Mouse (Mus musculus): ENCODE data around the gene Arhgap17.

Gene Arhgap17

GRCm38 (mm10) chr7:123369759-123370481 lies at the start of gene Arhgap17, which contains the start of gene Lcmt1:
Gene Arhgap17 (minus strand): TSS chr7:123369915.
Gene Lcmt1 (plus strand): TSS chr7:123369784.
- peak; percentile 98 for DNase-seq (ENCODE audit: low read depth, low spot score)

- no peak for DNase-seq (ENCODE audit: low read depth, low spot score)
Measured at GRCm38 (mm10) chr7:123417661-123418060, 47.9 kb upstream of the Arhgap17 start.

GRCm38 (mm10) chr7:123416803-123417202 lies 47.1 kb upstream of the Arhgap17 start:
- no peak for DNase-seq (ENCODE audit: low read depth, low spot score)

- DNase-seq (ENCODE audit: low read depth, low spot score) = no peak
Measured at GRCm38 (mm10) chr7:123412143-123412542, 42.4 kb upstream of the Arhgap17 start.

- DNase-seq (ENCODE audit: low read depth, low spot score) = no peak
Measured at GRCm38 (mm10) chr7:123411109-123411508, 41.4 kb upstream of the Arhgap17 start.

- DNase-seq (ENCODE audit: low read depth, low spot score) = no peak
Measured at GRCm38 (mm10) chr7:123410502-123410901, 40.8 kb upstream of the Arhgap17 start.

GRCm38 (mm10) chr7:123406988-123407387 lies 37.3 kb upstream of the Arhgap17 start:
- no peak for DNase-seq (ENCODE audit: low read depth, low spot score)

GRCm38 (mm10) chr7:123405619-123406018 lies 35.9 kb upstream of the Arhgap17 start:
- no peak for DNase-seq (ENCODE audit: low read depth, low spot score)

GRCm38 (mm10) chr7:123404198-123404597 lies 34.5 kb upstream of the Arhgap17 start:
- no peak for DNase-seq (ENCODE audit: low read depth, low spot score)

GRCm38 (mm10) chr7:123401121-123401520 lies 31.4 kb upstream of the Arhgap17 start:
- DNase-seq (ENCODE audit: low read depth, low spot score) = no peak

GRCm38 (mm10) chr7:123399286-123399685 lies 29.6 kb upstream of the Arhgap17 start:
- DNase-seq (ENCODE audit: low read depth, low spot score) = no peak

- DNase-seq (ENCODE audit: low read depth, low spot score) = peak; percentile 52
Measured at GRCm38 (mm10) chr7:123398828-123399227, 29.1 kb upstream of the Arhgap17 start.

- no peak for DNase-seq (ENCODE audit: low read depth, low spot score)
Measured at GRCm38 (mm10) chr7:123397931-123398330, 28.2 kb upstream of the Arhgap17 start.

GRCm38 (mm10) chr7:123397369-123397768 lies 27.7 kb upstream of the Arhgap17 start:
- no peak for DNase-seq (ENCODE audit: low read depth, low spot score)

- DNase-seq (ENCODE audit: low read depth, low spot score) = no peak
Measured at GRCm38 (mm10) chr7:123396900-123397299, 27.2 kb upstream of the Arhgap17 start.

GRCm38 (mm10) chr7:123394271-123394670 lies 24.6 kb upstream of the Arhgap17 start:
- DNase-seq (ENCODE audit: low read depth, low spot score) = no peak

GRCm38 (mm10) chr7:123389686-123390280 lies 20.1 kb upstream of the Arhgap17 start:
- DNase-seq (ENCODE audit: low read depth, low spot score) = no peak

- no peak for DNase-seq (ENCODE audit: low read depth, low spot score)
Measured at GRCm38 (mm10) chr7:123385693-123386407, 16.1 kb upstream of the Arhgap17 start.

GRCm38 (mm10) chr7:123377443-123378400 lies 8.0 kb upstream of the Arhgap17 start:
- DNase-seq (ENCODE audit: low read depth, low spot score) = peak; percentile 98

- DNase-seq (ENCODE audit: low read depth, low spot score) = peak; percentile 67
Measured at GRCm38 (mm10) chr7:123371501-123371900, 1.8 kb upstream of the Arhgap17 start.

- DNase-seq (ENCODE audit: low read depth, low spot score) = no peak
Measured at GRCm38 (mm10) chr7:123370700-123371099, 985 bp upstream of the Arhgap17 start.
